Mouse (Mus musculus): ENCODE measurements around the gene Mark3.

- TF ChIP-seq CTCF (conservative IDR thresholded peaks at IDR 0.05; ENCODE audit: low read length), result no peak
- TF ChIP-seq NANOG (IDR thresholded peaks at IDR 0.05; ENCODE audit: borderline replicate concordance, low read length), result no peak
Observed at GRCm38 (mm10) chr12:111705186-111705973, 131.1 kb downstream of the Mark3 start.

All from E14TG2a.4 (cell line).